Mouse (Mus musculus) kidney, adult 9 months (tissue): ENCODE data around the gene Olfr889.
"Not testable (repeated sequence)": the region's sequence is repeated elsewhere in the genome, so short reads cannot be mapped to it uniquely, and the experiment has no call there.

Source experiments
- DNase-seq: peaks from one replicate; pipeline ENCODE4 v3.0.0; 2022

Gene Olfr889

GRCm38 (mm10) chr9:38114898-38115297, at the start of gene Olfr889:
TSS of gene Olfr889 (plus strand) at chr9:38115198.
- DNase-seq = no peak

- DNase-seq = no peak
These were observed 31.2 kb upstream of the Olfr889 start, which contains the start of gene Olfr887 for GRCm38 (mm10) chr9:38083772-38084171. TSS of gene Olfr887 (plus strand) at chr9:38084072.

- no peak for DNase-seq
These were observed 7.2 kb upstream of the Olfr889 start, which contains the start of gene Olfr888 for GRCm38 (mm10) chr9:38107828-38108227. TSS of gene Olfr888 (plus strand) at chr9:38108128.

- DNase-seq = no peak
These were observed 27.2 kb downstream of the Olfr889 start, which contains the start of gene Olfr890 for GRCm38 (mm10) chr9:38142217-38142616. TSS of gene Olfr890 (plus strand) at chr9:38142517.

GRCm38 (mm10) chr9:38168341-38168740, 53.3 kb downstream of the Olfr889 start:
- DNase-seq = not testable (repeated sequence)
